Mouse (Mus musculus) heart, embryonic 13.5 days (tissue): ENCODE measurements at regions not wholly inside any gene's neighbourhood (a gene's known extent, or its start where the extent isn't known, plus 50 kb on each side); places are given as distances from the start of the nearest gene placed in this dataset.
"Not testable (repeated sequence)": the region's sequence is repeated elsewhere in the genome, so short reads cannot be mapped to it uniquely, and the experiment has no call there.

Experiments used
- ATAC-seq: fragments of 200-750 bp; cut with Nextera tagmentation; 2 replicates; pipeline ENCODE4 v1.8.0; 2017; ENCODE audit warnings: moderate TSS enrichment; ENCODE audit not compliant: insufficient number of reproducible peaks, low FRiP score, low TSS enrichment; ENCODE audit errors: extremely low read depth
- H3K27ac ChIP-seq: fragments of 300-500 bp; sonication (generic); replicated peaks from 2 replicates; pipeline ENCODE4 v1.5.1; 2015; ENCODE audit warnings: moderate library complexity, mild to moderate bottlenecking, inconsistent platforms
- H3K27me3 ChIP-seq: fragments of 300-500 bp; sonication (generic); replicated peaks from 2 replicates; pipeline ENCODE4 v1.6.1; 2015; ENCODE audit warnings: mild to moderate bottlenecking, inconsistent platforms
- H3K36me3 ChIP-seq: fragments of 300-500 bp; sonication (generic); 2 replicates; pipeline ENCODE4 v1.6.1; 2015; ENCODE audit warnings: mild to moderate bottlenecking, inconsistent platforms
- H3K4me1 ChIP-seq: fragments of 300-500 bp; sonication (generic); 2 replicates; pipeline ENCODE4 v1.6.1; 2015; ENCODE audit warnings: inconsistent platforms
- H3K4me2 ChIP-seq: fragments of 300-500 bp; sonication (generic); 2 replicates; pipeline ENCODE4 v1.6.1; 2015; ENCODE audit warnings: inconsistent platforms, mild to moderate bottlenecking, moderate library complexity
- H3K4me3 ChIP-seq: fragments of 300-500 bp; sonication (generic); 2 replicates; pipeline ENCODE4 v1.5.1; 2015; ENCODE audit warnings: moderate library complexity, mild to moderate bottlenecking, inconsistent platforms
- H3K9ac ChIP-seq: fragments of 300-500 bp; sonication (generic); 2 replicates; pipeline ENCODE4 v1.6.1; 2015; ENCODE audit warnings: inconsistent platforms, mild to moderate bottlenecking, moderate library complexity
- H3K9me3 ChIP-seq: fragments of 300-500 bp; sonication (generic); 2 replicates; pipeline ENCODE4 v1.6.1; 2016; ENCODE audit warnings: inconsistent platforms
- WGBS: fragments of 180-500 bp; shearing (Covaris S2); methylation state at CpG from one replicate; pipeline ENCODE4 v1.1.7; 2015; ENCODE audit warnings: mixed read lengths; 5-methylcytosine and 5-hydroxymethylcytosine counted together

DNA sequence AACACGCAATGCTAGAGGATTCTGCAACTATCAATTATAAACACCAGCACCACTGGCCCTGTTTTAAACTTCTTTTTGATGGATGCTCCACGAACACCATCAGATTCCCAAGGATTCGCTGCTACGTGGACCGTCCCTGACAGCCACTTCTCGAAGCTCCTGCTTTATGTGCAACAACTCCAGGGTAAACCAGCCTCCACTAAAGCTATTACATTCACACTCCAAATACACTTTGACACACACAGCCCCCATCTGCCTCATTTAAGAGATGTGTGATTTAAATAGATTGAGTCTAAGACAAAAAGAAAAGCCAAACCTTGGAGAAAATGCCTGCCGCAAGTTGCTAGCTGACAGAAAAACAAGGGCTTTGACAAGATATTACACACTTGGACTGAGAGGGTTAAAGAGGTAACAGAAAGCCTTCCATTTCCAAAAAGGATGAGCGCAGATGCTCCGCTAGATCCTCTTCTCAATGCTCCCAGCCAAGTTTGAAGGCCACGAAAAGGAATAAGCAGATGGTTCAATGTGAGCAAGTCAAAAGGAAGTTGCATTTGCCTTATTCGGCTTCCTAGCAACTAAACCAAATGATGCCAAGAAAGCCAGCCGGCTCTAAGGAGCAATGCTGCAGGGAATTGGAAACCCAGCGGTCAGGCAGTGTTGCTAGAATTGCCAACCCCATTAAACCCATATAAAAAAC, 54.0 kb upstream of the Cnep1r1 start:
- Histone ChIP-seq H3K4me3 (no peak overlapping the region), H3K36me3 (no peaks in the 10 kb centered on the region), H3K9ac (no peak overlapping the region), H3K4me2 (no peak overlapping the region), H3K27me3 (0 out of 2 replicates have a peak, but pooled peaks cover 5% of the 10 kb centered on the region), H3K9me3 (no peaks in the 10 kb centered on the region), H3K27ac (no peak overlapping the region), H3K4me1 (no peaks in the 10 kb centered on the region)
- ATAC-seq, result no peak
- 81% methylated on average over 13 of the region's 13 CpGs for WGBS

DNA sequence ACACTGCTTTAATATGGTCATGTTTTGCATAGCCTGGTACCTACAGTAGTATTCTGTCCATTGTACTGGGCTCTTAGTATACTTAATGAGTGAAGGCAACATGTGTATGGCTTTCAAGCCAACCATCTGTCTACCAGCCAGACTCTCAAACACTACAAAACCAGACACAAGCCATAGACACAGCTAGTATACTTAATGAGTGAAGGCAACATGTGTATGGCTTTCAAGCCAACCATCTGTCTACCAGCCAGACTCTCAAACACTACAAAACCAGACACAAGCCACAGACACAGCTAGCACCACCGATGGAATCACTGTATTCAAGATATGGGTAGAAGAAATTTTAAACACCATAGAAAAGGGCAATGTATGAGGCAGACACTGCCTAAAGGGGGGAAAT, 59.5 kb upstream of the Cnep1r1 start:
- not testable (repeated sequence) for H3K36me3 ChIP-seq, H3K27ac ChIP-seq, H3K4me3 ChIP-seq, H3K4me1 ChIP-seq, H3K27me3 ChIP-seq, H3K9ac ChIP-seq, H3K4me2 ChIP-seq, H3K9me3 ChIP-seq, ATAC-seq
- 63% methylated on average over 1 of the region's 1 CpGs for WGBS

DNA sequence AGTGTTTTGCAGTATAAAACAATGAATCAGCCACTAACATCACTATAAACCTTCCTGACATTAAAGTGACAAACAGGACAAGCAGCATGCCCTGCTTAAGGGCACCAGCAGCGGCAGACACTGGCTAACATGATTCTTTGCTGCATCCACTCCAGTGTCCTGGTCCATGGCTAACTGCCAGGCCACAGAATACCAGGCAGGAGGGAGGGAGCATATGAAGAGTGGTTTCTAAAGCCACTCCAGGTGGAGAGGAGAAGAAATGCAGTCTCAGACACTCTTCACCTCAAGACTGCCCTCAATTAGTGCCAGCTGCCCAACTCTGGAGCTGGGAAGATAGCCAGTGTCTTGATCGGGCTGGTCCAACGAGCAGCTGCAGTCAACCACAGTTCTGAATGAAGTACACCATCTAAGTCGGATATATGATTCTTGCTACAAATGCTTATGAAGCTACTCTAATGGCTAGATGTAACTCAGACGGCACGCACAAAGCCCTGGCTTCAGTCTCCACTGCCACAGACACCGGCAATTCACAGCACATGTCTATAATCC, 60.8 kb upstream of the Cnep1r1 start:
- no peak overlapping the region for H3K9ac ChIP-seq
- H3K27ac ChIP-seq, result no peak overlapping the region
- H3K4me2 ChIP-seq, result no peak overlapping the region
- no peak overlapping the region for H3K4me3 ChIP-seq
- H3K9me3 ChIP-seq, result no peaks in the 10 kb centered on the region
- WGBS, result 84% methylated on average over 7 of the region's 7 CpGs
- no peak for ATAC-seq
- H3K36me3 ChIP-seq, result no peaks in the 10 kb centered on the region
- H3K4me1 ChIP-seq, result no peaks in the 10 kb centered on the region
- no peaks in the 10 kb centered on the region for H3K27me3 ChIP-seq

DNA sequence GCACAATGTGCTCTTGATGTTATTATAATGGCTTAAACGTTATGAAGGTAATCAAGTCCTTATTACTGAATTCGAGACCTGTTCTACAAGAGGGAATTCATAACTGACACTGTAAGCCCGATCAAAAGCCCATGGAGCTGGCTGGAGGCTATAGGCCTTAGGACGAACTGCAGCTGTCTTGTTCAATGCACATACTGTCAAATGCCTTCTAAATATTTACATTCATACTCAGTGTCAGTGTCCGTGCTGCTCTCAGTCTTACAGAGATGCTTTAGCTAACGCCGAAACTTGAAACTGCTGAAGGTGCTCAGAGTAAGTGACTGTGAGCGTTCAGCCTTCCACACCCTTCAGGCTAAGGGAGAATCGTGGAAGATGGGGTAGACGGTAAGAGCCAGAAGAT, 67.9 kb upstream of the Cnep1r1 start:
- no peak overlapping the region for H3K4me2 ChIP-seq
- peaks cover 9% of the 10 kb centered on the region for H3K4me1 ChIP-seq
- no peak overlapping the region for H3K9ac ChIP-seq
- H3K27ac ChIP-seq, result no peak overlapping the region
- H3K9me3 ChIP-seq, result no peaks in the 10 kb centered on the region
- 72% methylated on average over 10 of the region's 10 CpGs for WGBS
- no peaks in the 10 kb centered on the region for H3K36me3 ChIP-seq
- no peak overlapping the region for H3K4me3 ChIP-seq
- no peaks in the 10 kb centered on the region for H3K27me3 ChIP-seq
- no peak for ATAC-seq

DNA sequence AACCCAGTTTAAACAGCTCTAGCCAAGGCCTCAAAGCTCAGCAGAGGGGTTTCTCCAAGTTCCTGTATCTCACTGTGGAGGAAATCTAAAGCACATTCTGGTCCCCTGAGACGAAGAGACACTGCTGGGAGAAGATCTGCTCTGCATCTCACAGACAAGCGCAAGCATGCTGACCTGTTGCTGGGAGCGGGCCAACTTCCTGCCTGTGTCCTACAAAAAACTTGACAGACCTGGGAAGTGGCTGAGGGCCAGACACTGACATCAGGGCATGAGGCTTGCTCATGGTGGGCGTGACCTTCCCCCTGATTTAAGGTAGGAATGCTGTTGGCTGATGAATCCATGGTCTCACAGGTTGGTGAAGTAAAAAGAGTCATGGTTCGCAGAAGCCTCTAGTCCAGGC, 69.5 kb upstream of the Cnep1r1 start:
- H3K4me1 ChIP-seq, result peaks cover 9% of the 10 kb centered on the region
- no peaks in the 10 kb centered on the region for H3K9me3 ChIP-seq
- H3K4me2 ChIP-seq, result no peak overlapping the region
- H3K27me3 ChIP-seq, result no peaks in the 10 kb centered on the region
- no peaks in the 10 kb centered on the region for H3K36me3 ChIP-seq
- H3K9ac ChIP-seq, result no peak overlapping the region
- H3K4me3 ChIP-seq, result no peak overlapping the region
- no peak overlapping the region for H3K27ac ChIP-seq
- ATAC-seq, result no peak
- WGBS, result 38% methylated on average over 5 of the region's 5 CpGs

DNA sequence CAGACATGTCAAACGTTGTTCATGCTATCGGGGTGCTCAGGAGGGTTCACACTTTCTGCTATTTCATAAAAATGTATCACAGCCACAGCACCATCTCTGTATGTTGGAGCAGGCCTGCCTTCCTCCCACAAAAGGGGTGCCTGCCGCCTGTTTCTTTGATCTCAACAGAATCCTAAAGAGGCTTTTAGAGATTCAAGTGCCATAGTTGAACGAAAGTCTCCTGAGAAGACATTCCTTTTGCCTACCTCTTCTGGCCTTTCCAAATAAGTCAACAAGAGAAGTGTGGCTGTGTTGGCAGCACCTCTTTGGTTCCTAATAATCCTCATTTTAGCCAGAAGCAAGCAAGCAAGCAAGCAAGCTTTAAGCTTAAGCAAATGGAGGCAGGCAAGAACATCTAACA, 72.6 kb upstream of the Cnep1r1 start:
- H3K27me3 ChIP-seq, result no peaks in the 10 kb centered on the region
- WGBS, result 67% methylated on average over 4 of the region's 4 CpGs

DNA sequence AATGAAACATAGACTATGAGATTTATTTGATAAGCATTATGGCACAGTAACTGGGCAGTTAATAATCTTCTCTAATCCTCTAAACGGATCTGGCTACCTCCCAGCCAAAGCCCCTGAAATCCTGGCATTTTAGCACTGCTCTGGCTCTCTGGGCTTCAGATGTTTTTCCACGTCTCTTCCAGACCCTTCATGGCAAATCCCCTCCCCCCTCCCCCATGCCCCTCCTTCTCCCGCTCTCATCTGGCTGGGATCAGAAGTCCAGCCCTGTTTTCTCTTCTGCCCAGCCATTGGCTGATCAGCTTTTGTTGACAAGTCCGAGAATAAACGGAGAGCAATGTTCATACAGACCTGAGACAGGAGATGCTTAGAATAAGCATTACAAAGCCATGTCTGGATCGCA, 79.3 kb upstream of the Cnep1r1 start:
- H3K27ac ChIP-seq, result no peak overlapping the region
- ATAC-seq, result no peak
- H3K36me3 ChIP-seq, result no peaks in the 10 kb centered on the region
- H3K9me3 ChIP-seq, result no peaks in the 10 kb centered on the region
- no peak overlapping the region for H3K4me3 ChIP-seq
- H3K4me1 ChIP-seq, result no peaks in the 10 kb centered on the region
- no peak overlapping the region for H3K4me2 ChIP-seq
- 24% methylated on average over 6 of the region's 6 CpGs for WGBS
- H3K27me3 ChIP-seq, result no peaks in the 10 kb centered on the region
- H3K9ac ChIP-seq, result no peak overlapping the region

More for the DNA sequence above, 72.6 kb upstream of the Cnep1r1 start:
- Histone ChIP-seq H3K4me2 (no peak overlapping the region), H3K4me3 (no peak overlapping the region), H3K36me3 (no peaks in the 10 kb centered on the region), H3K9ac (no peak overlapping the region), H3K9me3 (no peaks in the 10 kb centered on the region), H3K27ac (no peak overlapping the region), H3K4me1 (peaks cover 9% of the 10 kb centered on the region)
- ATAC-seq, result no peak

DNA sequence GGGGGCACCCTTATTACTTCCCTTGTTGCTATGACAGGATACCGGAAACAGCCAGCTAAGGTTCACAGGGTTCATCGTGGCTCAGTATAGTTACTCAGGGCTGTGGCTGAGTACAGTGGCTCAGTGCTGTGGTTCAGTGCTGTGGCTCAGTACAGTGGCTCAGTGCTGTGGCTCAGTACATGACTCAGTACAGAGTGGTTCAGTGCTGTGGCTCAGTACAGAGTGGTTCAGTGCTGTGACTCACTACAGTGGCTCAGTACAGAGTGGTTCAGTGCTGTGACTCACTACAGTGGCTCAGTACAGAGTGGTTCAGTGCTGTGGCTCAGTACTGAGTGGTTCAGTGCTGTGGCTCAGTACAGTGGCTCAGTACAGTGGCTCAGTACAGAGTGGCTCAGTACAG, 78.6 kb upstream of the Zfp423 start:
- Histone ChIP-seq H3K9me3 (no peaks in the 10 kb centered on the region), H3K4me3 (no peak overlapping the region), H3K4me1 (no peaks in the 10 kb centered on the region), H3K27ac (no peak overlapping the region), H3K27me3 (no peaks in the 10 kb centered on the region), H3K36me3 (no peaks in the 10 kb centered on the region), H3K9ac (no peak overlapping the region), H3K4me2 (no peak overlapping the region)
- 69% methylated on average over 2 of the region's 2 CpGs for WGBS
- 0 out of 2 replicates have a peak, but pooled peaks have one; percentile 8 for ATAC-seq

DNA sequence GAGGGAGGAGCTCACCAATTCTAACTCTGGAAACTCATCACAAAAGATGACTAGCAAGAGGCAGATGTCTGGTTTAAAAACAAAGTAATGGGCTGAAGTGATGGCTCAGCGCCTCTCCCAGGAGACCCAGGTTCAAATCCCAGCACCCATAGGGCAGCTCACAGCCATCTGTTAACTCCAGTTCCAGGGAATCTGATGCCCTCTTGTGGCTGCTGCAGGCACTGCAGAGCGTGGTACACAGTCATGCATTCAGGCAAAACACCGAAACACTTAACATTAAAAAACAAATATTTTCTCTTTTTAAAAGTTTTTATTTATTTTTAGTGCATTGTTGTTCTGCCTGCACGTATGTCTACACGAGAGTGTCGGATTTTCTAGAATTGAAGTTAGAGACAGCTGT, 73.7 kb upstream of the Zfp423 start:
- H3K27me3 ChIP-seq, result no peaks in the 10 kb centered on the region
- no peak for ATAC-seq
- H3K27ac ChIP-seq, result no peak overlapping the region
- H3K4me1 ChIP-seq, result no peaks in the 10 kb centered on the region
- WGBS, result 63% methylated on average over 6 of the region's 6 CpGs
- no peaks in the 10 kb centered on the region for H3K9me3 ChIP-seq
- H3K4me2 ChIP-seq, result no peak overlapping the region
- H3K36me3 ChIP-seq, result no peaks in the 10 kb centered on the region
- no peak overlapping the region for H3K4me3 ChIP-seq
- no peak overlapping the region for H3K9ac ChIP-seq

DNA sequence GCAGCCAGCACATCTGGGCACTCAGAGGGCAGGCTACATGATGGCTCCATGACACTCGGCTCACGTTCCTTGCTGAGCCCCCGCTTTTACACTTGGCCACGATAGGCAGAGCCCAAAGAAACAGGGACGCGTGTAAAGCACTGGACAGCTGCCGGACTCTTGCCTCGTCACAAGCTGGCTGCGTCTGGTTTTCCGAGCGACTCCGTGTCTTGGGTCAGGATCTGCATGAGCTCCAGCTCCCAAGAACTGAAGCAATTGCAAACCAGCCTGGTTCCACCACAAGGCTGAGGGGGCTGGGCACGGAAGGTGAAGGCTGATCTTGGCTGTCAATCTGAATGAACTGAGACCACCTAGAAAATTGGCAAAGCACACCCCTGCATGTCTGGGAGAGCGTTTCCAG, 65.1 kb upstream of the Zfp423 start:
- no peak overlapping the region for H3K4me3 ChIP-seq
- H3K4me1 ChIP-seq, result no peaks in the 10 kb centered on the region
- H3K27me3 ChIP-seq, result 0 out of 2 replicates have a peak, but pooled peaks cover 15% of the 10 kb centered on the region
- ATAC-seq, result no peak
- no peak overlapping the region for H3K4me2 ChIP-seq
- no peaks in the 10 kb centered on the region for H3K36me3 ChIP-seq
- H3K9me3 ChIP-seq, result no peaks in the 10 kb centered on the region
- WGBS, result 82% methylated on average over 14 of the region's 14 CpGs
- H3K27ac ChIP-seq, result no peak overlapping the region
- no peak overlapping the region for H3K9ac ChIP-seq

DNA sequence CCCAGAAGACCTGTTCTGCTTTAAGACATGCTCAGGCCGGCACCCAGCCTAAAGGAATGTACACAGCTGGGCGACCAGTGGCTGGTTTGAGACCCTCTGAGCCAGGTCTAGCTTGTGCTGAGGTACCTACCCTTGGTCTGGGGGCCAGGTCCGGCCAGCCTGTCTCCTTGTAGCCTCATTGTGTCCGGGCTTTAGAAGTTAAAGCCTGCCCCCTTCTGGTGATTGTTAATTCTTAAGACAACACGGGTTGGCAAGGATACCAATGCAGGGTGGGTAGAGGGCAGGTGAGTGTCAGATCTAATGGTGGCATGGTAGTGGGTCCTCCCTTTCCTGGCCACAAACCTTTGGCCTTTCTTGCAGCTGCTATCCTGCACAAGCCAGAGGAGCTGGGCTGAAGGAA, 64.0 kb upstream of the Zfp423 start:
- Histone ChIP-seq H3K9ac (no peak overlapping the region), H3K27ac (no peak overlapping the region), H3K27me3 (0 out of 2 replicates have a peak, but pooled peaks cover 15% of the 10 kb centered on the region), H3K4me1 (no peaks in the 10 kb centered on the region), H3K4me2 (no peak overlapping the region), H3K9me3 (peaks cover 2% of the 10 kb centered on the region; the same call in 1 of the 2 replicates), H3K4me3 (no peak overlapping the region), H3K36me3 (no peaks in the 10 kb centered on the region)
- no peak for ATAC-seq
- 11% methylated on average over 5 of the region's 5 CpGs for WGBS

DNA sequence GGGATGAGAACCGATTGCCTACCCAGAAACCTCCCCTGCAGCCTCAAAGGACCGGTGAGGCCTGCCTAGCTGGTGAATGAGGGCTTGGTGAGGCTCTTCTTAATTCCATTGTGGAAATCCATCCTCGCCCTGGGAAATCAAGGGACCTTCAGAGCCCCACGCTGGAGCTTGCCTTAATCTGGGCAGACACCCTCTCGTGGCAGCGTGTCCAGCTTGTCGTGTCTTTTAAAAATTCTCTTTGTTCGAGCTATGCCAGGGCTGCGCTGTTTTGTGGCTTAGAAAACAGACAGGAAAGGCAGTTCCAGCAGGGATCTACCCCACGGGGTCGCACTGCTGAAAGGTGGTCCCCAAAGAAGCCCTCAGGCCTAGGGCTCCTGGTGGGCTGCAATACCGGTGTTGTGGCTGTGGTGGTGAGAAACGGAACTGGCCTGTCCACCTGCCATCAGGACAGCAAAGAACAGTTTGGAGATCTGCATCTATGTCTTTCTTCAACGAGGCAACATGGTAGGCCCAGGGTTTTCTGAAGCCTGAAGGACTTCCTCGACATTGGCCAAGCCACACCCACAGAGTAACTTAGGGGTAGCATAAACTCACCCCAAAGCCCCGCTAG, 63.5 kb upstream of the Zfp423 start:
- Histone ChIP-seq H3K4me1 (no peaks in the 10 kb centered on the region), H3K9me3 (peaks cover 7% of the 10 kb centered on the region; the same call in 1 of the 2 replicates), H3K4me3 (no peak overlapping the region), H3K27ac (no peak overlapping the region), H3K4me2 (no peak overlapping the region), H3K27me3 (0 out of 2 replicates have a peak, but pooled peaks cover 15% of the 10 kb centered on the region), H3K36me3 (no peaks in the 10 kb centered on the region), H3K9ac (no peak overlapping the region)
- ATAC-seq, result no peak
- WGBS, result 73% methylated on average over 16 of the region's 16 CpGs
